Mouse (Mus musculus) erythroblast, embryonic 14.5 days (primary cell): ENCODE data around the gene Aldh3b3. TPM values are rescaled to one million over a fixed set of nuclear protein-coding genes. Genes with fewer than 3 reads are reported as not detected.
"Not testable (repeated sequence)": the region's sequence is repeated elsewhere in the genome, so short reads cannot be mapped to it uniquely, and the experiment has no call there.

Experiments used
- H3K27me3 ChIP-seq: 2 replicates; pipeline ENCODE4 v1.6.1; 2012; ENCODE audit warnings: inconsistent platforms; ENCODE audit not compliant: control insufficient read depth
- H3K36me3 ChIP-seq: 2 replicates; pipeline ENCODE4 v1.6.1; 2012; ENCODE audit warnings: mild to moderate bottlenecking, inconsistent platforms; ENCODE audit not compliant: control insufficient read depth
- H3K4me1 ChIP-seq: 2 replicates; pipeline ENCODE4 v1.6.1; 2012; ENCODE audit warnings: inconsistent platforms; ENCODE audit not compliant: control insufficient read depth
- H3K4me3 ChIP-seq: replicated peaks from 2 replicates; pipeline ENCODE3; 2012; ENCODE audit warnings: moderate library complexity, mild to moderate bottlenecking, inconsistent platforms
- H3K9me3 ChIP-seq: 2 replicates; pipeline ENCODE4 v1.6.1; 2012; ENCODE audit warnings: low read length, inconsistent platforms, mixed read lengths; ENCODE audit not compliant: control insufficient read depth
- GATA1 ChIP-seq: IDR thresholded peaks from 2 replicates; pipeline ENCODE4 v1.6.1; 2012; ENCODE audit warnings: low read length, inconsistent platforms, mixed read lengths
- TAL1 ChIP-seq: IDR thresholded peaks from 3 replicates; pipeline ENCODE4 v1.6.1; 2012; ENCODE audit warnings: low read length, inconsistent platforms, mixed read lengths
- polyA plus RNA-seq: library from polyadenylated mRNA; stranded (reverse); fragments of >175 nt; gene quantifications from 2 replicates; pipeline ENCODE4 v1.2.3, GENCODE M21; 2012

Gene Aldh3b3
- polyA plus RNA-seq, 1 experiment: not detected

DNA sequence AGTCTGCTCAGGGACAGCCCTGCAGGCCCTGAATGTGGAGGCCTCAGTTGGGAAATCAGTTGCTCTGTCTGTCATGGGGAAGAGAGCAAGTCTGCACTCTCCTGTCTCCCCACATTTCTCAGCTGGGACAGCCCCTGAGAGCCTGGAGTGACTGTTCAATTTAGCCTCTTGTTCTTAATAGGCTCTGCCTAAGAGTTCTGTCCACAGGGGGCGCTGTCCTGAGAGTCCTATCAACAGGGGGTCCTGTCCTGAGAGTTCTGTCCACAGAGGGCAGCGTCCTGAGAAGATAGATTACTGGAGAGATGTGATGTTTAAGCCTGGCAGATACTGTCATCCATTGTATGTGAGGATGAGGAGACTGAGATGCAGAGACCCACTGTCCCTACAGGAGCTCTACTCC is 4.0 kb downstream of the Aldh3b3 start:
- peaks cover 3% of the 10 kb centered on the region for H3K4me1 ChIP-seq
- TF ChIP-seq TAL1 (no peak), GATA1 (no peak)
- H3K36me3 ChIP-seq: no peaks in the 10 kb centered on the region

DNA sequence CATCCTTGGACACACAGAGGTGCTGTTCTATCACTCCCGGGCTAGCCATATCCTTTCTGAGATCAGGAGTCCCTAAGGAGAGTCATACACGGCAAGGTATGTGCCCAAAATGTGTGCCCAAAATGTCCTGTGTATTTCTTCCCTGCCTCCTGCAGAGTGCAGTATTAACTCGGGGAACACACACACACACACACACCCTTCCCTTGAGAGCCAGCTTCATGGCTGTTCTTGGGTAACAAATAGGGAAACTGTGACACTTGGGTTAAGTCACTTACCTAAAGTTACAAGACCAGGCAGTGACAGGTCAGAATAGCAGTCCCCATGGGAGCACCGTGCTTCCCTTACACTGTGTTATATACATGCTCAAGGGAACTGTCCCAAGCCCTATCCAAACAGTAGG is 5.6 kb downstream of the Aldh3b3 start:
- Histone ChIP-seq H3K27me3 (no peaks in the 10 kb centered on the region; the same call in 1 of the 2 replicates), H3K4me3 (no peak overlapping the region), H3K4me1 (peaks cover 5% of the 10 kb centered on the region), H3K36me3 (no peaks in the 10 kb centered on the region), H3K9me3 (no peaks in the 10 kb centered on the region)
- no peak for TF ChIP-seq TAL1
- TF ChIP-seq GATA1: no peak

More for the DNA sequence above, 4.0 kb downstream of the Aldh3b3 start:
- H3K27me3 ChIP-seq: no peaks in the 10 kb centered on the region; the same call in 1 of the 2 replicates
- H3K4me3 ChIP-seq: no peak overlapping the region
- no peaks in the 10 kb centered on the region for H3K9me3 ChIP-seq

DNA sequence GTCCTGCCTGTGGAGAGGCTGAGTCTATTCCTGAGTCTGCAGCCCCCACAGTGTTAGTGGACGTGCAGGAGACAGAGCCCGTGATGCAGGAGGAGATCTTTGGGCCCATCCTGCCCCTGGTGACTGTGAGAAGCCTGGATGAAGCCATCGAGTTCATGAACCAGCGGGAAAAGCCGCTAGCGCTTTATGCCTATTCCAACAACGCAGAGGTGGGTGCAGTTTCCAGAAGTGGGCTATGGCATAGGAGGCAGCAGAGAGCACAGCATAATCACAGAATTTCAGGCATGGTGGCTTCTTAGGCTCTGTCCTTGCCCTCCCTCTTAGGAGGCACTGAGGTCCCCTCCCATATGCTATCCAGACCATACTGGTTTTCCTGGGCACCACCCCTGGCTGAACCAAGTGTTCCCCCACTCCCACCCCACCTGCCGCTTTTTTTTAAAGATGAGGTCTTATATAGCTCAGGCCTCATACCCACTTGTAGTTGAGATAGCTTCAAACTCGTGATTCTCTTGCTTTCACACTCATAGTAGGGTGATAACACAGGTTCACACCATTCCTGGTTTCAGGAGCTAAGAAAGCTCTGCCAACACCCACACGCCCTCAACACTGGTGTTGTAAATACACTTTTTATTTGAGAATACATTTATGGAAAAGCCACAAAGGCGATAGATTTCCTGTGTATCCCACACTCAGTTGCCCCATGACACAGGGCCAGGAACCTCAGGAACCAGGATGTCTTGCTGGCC is 8.1 kb downstream of the Aldh3b3 start:
- Histone ChIP-seq H3K36me3 (no peaks in the 10 kb centered on the region), H3K4me1 (peaks cover 8% of the 10 kb centered on the region), H3K9me3 (no peaks in the 10 kb centered on the region), H3K27me3 (peaks cover 4% of the 10 kb centered on the region), H3K4me3 (no peak overlapping the region)
- TF ChIP-seq TAL1 (no peak), GATA1 (no peak)

DNA sequence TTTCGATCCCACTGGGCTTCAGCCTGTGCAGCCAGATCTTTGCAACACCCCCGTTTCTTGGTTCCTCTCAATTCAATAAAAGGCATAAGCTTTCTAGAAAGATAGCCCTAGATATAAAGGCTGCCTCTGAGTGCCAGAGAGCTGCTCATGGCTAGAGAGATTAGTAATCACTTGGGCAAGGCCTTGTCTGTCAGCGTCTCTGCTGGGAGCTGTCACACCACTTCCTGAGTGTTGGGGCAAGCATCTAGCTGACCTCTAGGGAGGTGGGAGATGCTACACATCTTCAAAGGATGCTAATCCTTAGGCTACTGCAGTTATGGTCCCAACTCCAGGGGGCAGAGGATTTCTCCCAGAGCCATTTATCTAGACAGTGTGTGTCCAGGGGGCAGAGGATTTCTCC is 8.8 kb downstream of the Aldh3b3 start:
- Histone ChIP-seq H3K27me3 (peaks cover 4% of the 10 kb centered on the region), H3K36me3 (no peaks in the 10 kb centered on the region), H3K9me3 (no peaks in the 10 kb centered on the region), H3K4me3 (no peak overlapping the region), H3K4me1 (peaks cover 15% of the 10 kb centered on the region)
- no peak for TF ChIP-seq GATA1
- no peak for TF ChIP-seq TAL1

DNA sequence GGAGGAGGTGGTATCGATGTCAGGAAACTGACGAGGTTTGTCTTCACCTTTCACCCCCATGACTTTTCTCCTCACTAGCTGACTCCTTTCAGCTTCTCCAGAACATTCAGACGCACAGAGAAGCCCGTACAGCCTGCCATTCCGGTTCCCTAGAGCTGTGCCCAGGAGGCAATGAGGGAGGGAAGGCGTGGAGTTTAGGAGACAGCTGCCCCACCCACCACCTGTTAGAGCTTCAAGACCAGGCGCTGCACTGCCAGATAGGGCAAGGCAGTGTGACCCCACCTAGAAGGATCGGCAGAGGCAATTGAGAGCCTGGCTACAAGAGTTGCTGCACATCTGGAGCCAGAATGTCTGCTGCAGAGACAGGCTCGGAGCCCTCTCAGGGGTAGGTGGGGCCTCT is 13.8 kb downstream of the Aldh3b3 start, which contains the start of gene Aldh3b2:
TSS of gene Aldh3b2 (plus strand) at position 100 of the 400 bp plus-strand sequence.
- no peaks in the 10 kb centered on the region for H3K9me3 ChIP-seq
- H3K4me1 ChIP-seq: peaks cover 27% of the 10 kb centered on the region
- no peaks in the 10 kb centered on the region for H3K36me3 ChIP-seq
- peak within 1 kb of the TSS; percentile 16 for H3K4me3 ChIP-seq
- H3K27me3 ChIP-seq: peaks cover 4% of the 10 kb centered on the region
- no peak for TF ChIP-seq TAL1
- no peak for TF ChIP-seq GATA1

DNA sequence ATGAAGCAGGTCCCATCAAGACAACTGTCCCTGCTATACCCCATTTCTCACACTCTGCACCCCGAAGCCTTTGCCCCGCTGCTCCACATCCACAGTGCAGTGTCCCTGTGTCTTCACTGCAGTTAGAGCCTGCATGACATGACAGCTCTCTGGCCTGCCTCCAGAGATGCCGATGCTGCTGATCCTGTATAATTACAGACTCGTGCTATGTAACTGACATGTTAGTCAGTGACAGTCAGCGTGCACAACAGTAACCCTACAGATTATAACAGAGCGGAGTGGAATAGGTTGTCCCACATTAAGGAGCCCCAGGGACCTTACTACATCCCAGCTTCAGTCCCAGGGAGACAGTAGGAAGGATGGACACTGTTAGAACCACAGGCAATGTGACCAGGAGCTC is 16.2 kb downstream of the Aldh3b3 start:
- not testable (repeated sequence) for H3K9me3 ChIP-seq, H3K27me3 ChIP-seq, H3K4me3 ChIP-seq

DNA sequence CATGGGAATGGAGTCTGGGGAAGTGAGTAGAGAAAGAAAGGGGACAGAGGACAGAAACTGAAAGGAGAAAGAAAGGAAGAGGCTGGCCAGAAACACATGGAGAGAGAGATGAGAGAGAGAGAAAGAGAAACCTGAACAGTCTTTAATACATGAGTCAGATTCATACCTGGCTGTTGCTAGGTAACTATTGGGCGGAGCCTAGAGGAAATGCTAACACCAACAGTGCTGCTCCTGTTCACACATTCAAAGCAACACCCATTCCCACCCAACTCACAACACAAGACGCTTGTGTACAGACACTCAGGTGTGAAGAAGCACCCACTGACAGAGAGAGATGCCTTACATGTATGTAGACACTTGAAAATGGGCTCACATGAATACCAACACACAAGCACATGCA is 17.4 kb downstream of the Aldh3b3 start:
- H3K9me3 ChIP-seq: no peaks in the 10 kb centered on the region
- TF ChIP-seq TAL1 (no peak), GATA1 (no peak)
- no peak overlapping the region for H3K4me3 ChIP-seq
- no peaks in the 10 kb centered on the region for H3K36me3 ChIP-seq
- H3K27me3 ChIP-seq: no peaks in the 10 kb centered on the region
- peaks cover 26% of the 10 kb centered on the region for H3K4me1 ChIP-seq

More for the DNA sequence above, 16.2 kb downstream of the Aldh3b3 start:
- H3K4me1 ChIP-seq: peaks cover 23% of the 10 kb centered on the region
- not testable (repeated sequence) for H3K36me3 ChIP-seq

DNA sequence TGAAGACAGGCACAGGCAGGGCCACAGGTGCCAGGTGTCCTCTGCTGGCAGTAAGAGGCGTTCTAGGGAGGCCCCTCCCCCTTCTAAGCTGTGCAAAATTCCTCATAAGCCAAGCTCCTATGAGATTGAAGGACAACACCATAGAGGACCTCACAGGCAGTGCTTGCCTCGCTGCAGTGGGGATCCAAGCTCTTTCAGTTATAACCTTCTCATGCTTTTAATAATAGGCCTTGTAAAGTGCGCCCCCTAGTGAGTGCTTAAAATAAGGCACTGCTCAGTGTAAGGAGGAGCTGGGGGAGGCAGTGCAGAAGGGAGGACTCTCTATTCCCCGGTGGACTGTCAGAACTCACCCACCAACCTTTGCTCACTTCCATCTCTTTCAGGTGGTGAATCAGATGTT is 21.9 kb downstream of the Aldh3b3 start:
- no peaks in the 10 kb centered on the region for H3K9me3 ChIP-seq
- no peak overlapping the region for H3K4me3 ChIP-seq
- TF ChIP-seq GATA1 (no peak), TAL1 (no peak)
- peaks cover 7% of the 10 kb centered on the region for H3K4me1 ChIP-seq
- no peaks in the 10 kb centered on the region for H3K27me3 ChIP-seq
- H3K36me3 ChIP-seq: no peaks in the 10 kb centered on the region

DNA sequence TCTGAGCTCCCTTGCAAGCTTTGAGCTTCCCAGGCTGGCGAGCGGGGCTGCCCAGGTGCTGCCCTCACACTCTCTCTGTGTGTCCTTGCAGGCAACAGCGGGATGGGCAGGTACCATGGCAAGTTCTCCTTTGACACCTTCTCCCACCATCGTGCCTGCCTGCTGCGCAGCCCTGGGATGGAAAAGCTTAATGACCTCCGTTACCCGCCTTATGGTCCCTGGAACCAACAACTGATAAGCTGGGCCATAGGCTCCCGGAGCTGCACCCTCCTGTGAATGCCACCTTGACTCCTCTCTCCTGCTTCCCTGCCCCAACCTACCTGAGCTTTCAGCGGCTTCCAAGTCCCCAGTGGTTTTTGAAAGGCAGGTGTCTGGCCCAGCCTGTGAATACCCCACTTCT is 22.5 kb downstream of the Aldh3b3 start:
- H3K9me3 ChIP-seq: no peaks in the 10 kb centered on the region
- H3K36me3 ChIP-seq: no peaks in the 10 kb centered on the region
- TF ChIP-seq TAL1: no peak
- TF ChIP-seq GATA1: no peak
- H3K4me3 ChIP-seq: no peak overlapping the region
- peaks cover 10% of the 10 kb centered on the region for H3K4me1 ChIP-seq
- no peaks in the 10 kb centered on the region for H3K27me3 ChIP-seq
